Mouse (Mus musculus): ENCODE data around the gene Pdcd5. TPM values are rescaled to one million over a fixed set of nuclear protein-coding genes. Genes with fewer than 3 reads are reported as not detected.

Gene Pdcd5
- polyA plus RNA-seq, 1 experiment from 2014 or later: 246 TPM

- Histone ChIP-seq H3K27ac (replicated peaks) (no peak overlapping the region), H3K4me2 (no peak overlapping the region), H3K4me1 (0 out of 2 replicates have a peak, but pooled peaks cover 9% of the 10 kb centered on the region), H3K9ac (replicated peaks) (no peak overlapping the region), H3K36me3 (peaks cover 27% of the 10 kb centered on the region), H3K9me3 (replicated peaks) (no peaks in the 10 kb centered on the region), H3K27me3 (replicated peaks) (no peaks in the 10 kb centered on the region), H3K4me3 (replicated peaks) (no peak overlapping the region)
- WGBS: 94% methylated on average over 5 of the region's 5 CpGs
- ATAC-seq (ENCODE audit: low FRiP score): no peak
These were observed 53.0 kb downstream of the Pdcd5 start for GRCm38 (mm10) chr7:35594311-35594710.

Other genes starting within 250 kb of the Pdcd5 start
- gene Slc7a9, start 198.7 kb downstream of the Pdcd5 start, polyA plus RNA-seq (2015; fragmentation: Nextera tagmentation; extraction: Ambion mirVana): 1.3 TPM in 1 of 2 replicates, not detected in the other
- 0.59 and 0.87 TPM in 2 replicates for gene Tdrd12, start 109.8 kb downstream of the Pdcd5 start, polyA plus RNA-seq (2015; fragmentation: Nextera tagmentation; extraction: Ambion mirVana)
- gene Nudt19, start 91.2 kb downstream of the Pdcd5 start, polyA plus RNA-seq (2015; fragmentation: Nextera tagmentation; extraction: Ambion mirVana): 114 and 123 TPM in 2 replicates
- 0.14 and 0.17 TPM in 2 replicates for gene Rgs9bp, start 61.9 kb downstream of the Pdcd5 start, polyA plus RNA-seq (2015; fragmentation: Nextera tagmentation; extraction: Ambion mirVana)
- 16.8 and 21.3 TPM in 2 replicates for gene Ankrd27, start 61.3 kb downstream of the Pdcd5 start, polyA plus RNA-seq (2015; fragmentation: Nextera tagmentation; extraction: Ambion mirVana)
- 42.1 and 44.6 TPM in 2 replicates for gene Dpy19l3, start 106.9 kb upstream of the Pdcd5 start, polyA plus RNA-seq (2015; fragmentation: Nextera tagmentation; extraction: Ambion mirVana)
- 12.9 and 13.9 TPM in 2 replicates for gene Zfp507, start 155.5 kb upstream of the Pdcd5 start, polyA plus RNA-seq (2015; fragmentation: Nextera tagmentation; extraction: Ambion mirVana)

Data from neural tube, embryonic 15.5 days (tissue).